Mouse (Mus musculus) heart, postnatal 14 days (tissue): ENCODE measurements around the gene Zfp82. TPM values are rescaled to one million over a fixed set of nuclear protein-coding genes. Genes with fewer than 3 reads are reported as not detected.

Experiments
- microRNA-seq, 2 experiments: library from miRNA; unstranded; fragments of <30 nt; microRNA quantifications; one replicate each; pipeline ENCODE4 v1.2.0; 2021 to 2022
- total RNA-seq, 2 experiments: library from RNA; stranded (reverse); gene quantifications; 2 replicates each; pipeline ENCODE4 v1.2.3; 2021

Zfp82 gene
- total RNA-seq, 2 experiments from 2014 or later: 2.0 to 2.1 TPM

Small RNA genes lying within 50 kb of the gene (microRNA-seq; reads per million reads assigned to microRNA genes)
- gene Gm23368: 0 reads per million in 2 experiments

Other genes starting within 250 kb of the Zfp82 start
- 1 to 10 TPM in 1 of 2 experiments, under 1 TPM in 1; 0.83 to 1.5 TPM for gene Zfp940, start 219.2 kb downstream of the Zfp82 start, total RNA-seq
- gene Zfp420, start 212.9 kb downstream of the Zfp82 start, total RNA-seq: 1 to 10 TPM; 2.5 to 2.8 TPM
- 10 to 100 TPM in 1 of 2 experiments, 1 to 10 TPM in 1; 9.7 to 10.4 TPM for gene Zfp27, start 166.3 kb downstream of the Zfp82 start, total RNA-seq
- 1 to 10 TPM; 7.3 to 8.1 TPM for gene Zfp383, start 164.7 kb downstream of the Zfp82 start, total RNA-seq
- gene Zfp74, start 118.8 kb downstream of the Zfp82 start, total RNA-seq: 1 to 10 TPM; 6.1 to 6.4 TPM
- 10 to 100 TPM; 32.0 to 41.7 TPM for gene Zfp568, start 88.9 kb downstream of the Zfp82 start, total RNA-seq
- 1 to 10 TPM; 2.2 to 3.3 TPM for gene Zfp14, start 21.5 kb downstream of the Zfp82 start, total RNA-seq
- gene Gm26920, start 17.5 kb upstream of the Zfp82 start, total RNA-seq: not detected
- 1 to 10 TPM; 1.5 to 1.8 TPM for gene Zfp566, start 17.6 kb upstream of the Zfp82 start, total RNA-seq
- gene Zfp260, start 21.9 kb upstream of the Zfp82 start, total RNA-seq: 10 to 100 TPM; 35.9 to 40.9 TPM
- 1 to 10 TPM; 4.2 to 4.4 TPM for gene Zfp382, start 49.0 kb upstream of the Zfp82 start, total RNA-seq
- gene Zfp146, start 96.8 kb upstream of the Zfp82 start, total RNA-seq: 10 to 100 TPM; 29.6 to 34.9 TPM
- 1,000 to 10,000 TPM; 1,873 to 1,882 TPM for gene Cox7a1, start 111.2 kb upstream of the Zfp82 start, total RNA-seq
- 100 to 1,000 TPM; 285 to 301 TPM for gene Capns1, start 125.9 kb upstream of the Zfp82 start, total RNA-seq
- 10 to 100 TPM; 52.8 to 55.5 TPM for gene Polr2i, start 159.0 kb upstream of the Zfp82 start, total RNA-seq
- gene Tbcb, start 159.4 kb upstream of the Zfp82 start, total RNA-seq: 10 to 100 TPM; 47.4 to 60.8 TPM
- gene Ovol3, start 162.8 kb upstream of the Zfp82 start, total RNA-seq: not detected
- gene Thap8, start 207.2 kb upstream of the Zfp82 start, total RNA-seq: under 1 TPM; 0.22 to 0.43 TPM
- gene Wdr62, start 207.5 kb upstream of the Zfp82 start, total RNA-seq: 1 to 10 TPM; 2.7 to 2.9 TPM
- 10 to 100 TPM in 1 of 2 experiments, 1 to 10 TPM in 1; 7.0 to 14.1 TPM for gene Clip3, start 218.8 kb upstream of the Zfp82 start, total RNA-seq
- 10 to 100 TPM; 22.0 to 23.0 TPM for gene Alkbh6, start 235.8 kb upstream of the Zfp82 start, total RNA-seq
- gene Syne4, start 241.9 kb upstream of the Zfp82 start, total RNA-seq: 1 to 10 TPM; 1.4 to 1.8 TPM
- under 1 TPM; 0.85 to 0.88 TPM for gene E130208F15Rik, start 248.8 kb upstream of the Zfp82 start, total RNA-seq